8 mouse cellular contexts compared by ENCODE assay signal in genomic region chr7:82868309-82869230, GRCm38 (mm10). TPM values are rescaled to one million over a fixed set of nuclear protein-coding genes. Genes with fewer than 3 reads are reported as not detected.
A peak's percentile ranks its signal among the peaks of the same experiment; 100 is the strongest.
DNase-seq lines count a peak whose midpoint lies in the region; ATAC-seq and TF ChIP-seq lines count a peak whose summit lies in the region.

No protein-coding gene starts in this region.

- H3K36me3 ChIP-seq in intestine, postnatal 0 days (ENCODE audit: control insufficient read depth, insufficient read depth): no peaks in the 10 kb centered on the region; the same call in 1 of the 2 replicates
- H3K36me3 ChIP-seq in limb, embryonic 13.5 days: peaks cover 35% of the 10 kb centered on the region
- H3K36me3 ChIP-seq in midbrain, postnatal 0 days (ENCODE audit: insufficient read depth, low read length): peaks cover 14% of the 10 kb centered on the region
- no peaks in the 10 kb centered on the region for H3K36me3 ChIP-seq in stomach, postnatal 0 days (ENCODE audit: control insufficient read depth, insufficient read depth, low read length)

- peak; percentile 67 for DNase-seq in layer of hippocampus, adult 11-12 months (ENCODE audit: low spot score)
- no peak for DNase-seq in layer of hippocampus, adult 9-10 months (ENCODE audit: low spot score)
- peak; percentile 22 to 30 for DNase-seq in cerebellum, postnatal 36 days
- DNase-seq in gastrocnemius, postnatal 4 days (ENCODE audit: low spot score in 2 of 2): peak; percentile 22 to 58
- peak; percentile 82 for DNase-seq in midbrain, postnatal 0 days (ENCODE audit: low spot score)
- DNase-seq in stomach, postnatal 0 days (ENCODE audit: low spot score): peak; percentile 30

- no peaks in the 10 kb centered on the region for H3K9me3 ChIP-seq in intestine, postnatal 0 days (ENCODE audit: control insufficient read depth)
- no peaks in the 10 kb centered on the region for H3K9me3 ChIP-seq in limb, embryonic 13.5 days
- no peaks in the 10 kb centered on the region for H3K9me3 ChIP-seq in midbrain, postnatal 0 days (ENCODE audit: low read length)
- H3K9me3 ChIP-seq in stomach, postnatal 0 days (ENCODE audit: control insufficient read depth, low read length): no peaks in the 10 kb centered on the region

- no peak for TF ChIP-seq CTCF in intestine, postnatal 0 days (IDR thresholded peaks at IDR 0.05; ENCODE audit: low read depth)
- no peak for TF ChIP-seq CTCF in midbrain, postnatal 0 days (IDR thresholded peaks at IDR 0.05)
- no peak for TF ChIP-seq CTCF in stomach, postnatal 0 days (IDR thresholded peaks at IDR 0.05; ENCODE audit: low read depth)

- peaks cover 5% of the 10 kb centered on the region; the same call in 1 of the 2 replicates for H3K27me3 ChIP-seq in intestine, postnatal 0 days (replicated peaks; ENCODE audit: control insufficient read depth, insufficient read depth, low read length)
- H3K27me3 ChIP-seq in limb, embryonic 13.5 days: no peaks in the 10 kb centered on the region
- H3K27me3 ChIP-seq in midbrain, postnatal 0 days (ENCODE audit: insufficient read depth, low read length): no peaks in the 10 kb centered on the region
- no peaks in the 10 kb centered on the region for H3K27me3 ChIP-seq in stomach, postnatal 0 days (ENCODE audit: control insufficient read depth, insufficient read depth, low read length)

- H3K4me2 ChIP-seq in intestine, postnatal 0 days (replicated peaks; ENCODE audit: low read depth): peak overlapping the region; percentile 96
- peak overlapping the region; percentile 90 for H3K4me2 ChIP-seq in limb, embryonic 13.5 days (replicated peaks)
- peak overlapping the region; percentile 95 for H3K4me2 ChIP-seq in midbrain, postnatal 0 days (ENCODE audit: low read depth, low read length, poor library complexity, severe bottlenecking)
- peak overlapping the region; percentile 72 for H3K4me2 ChIP-seq in stomach, postnatal 0 days (replicated peaks; ENCODE audit: low read depth)

- H3K9ac ChIP-seq in intestine, postnatal 0 days (ENCODE audit: low read depth, low read length): peak overlapping the region; percentile 79
- H3K9ac ChIP-seq in limb, embryonic 13.5 days: peak overlapping the region; percentile 100
- peak overlapping the region; percentile 99 for H3K9ac ChIP-seq in midbrain, postnatal 0 days (replicated peaks; ENCODE audit: low read length, poor library complexity, severe bottlenecking)
- H3K9ac ChIP-seq in stomach, postnatal 0 days (ENCODE audit: low read length): peak overlapping the region; percentile 77

- no peak for ATAC-seq in intestine, postnatal 0 days
- no peak for ATAC-seq in limb, embryonic 13.5 days (ENCODE audit: low FRiP score, low read depth)
- ATAC-seq in midbrain, postnatal 0 days (ENCODE audit: low FRiP score): no peak
- ATAC-seq in stomach, postnatal 0 days (ENCODE audit: low FRiP score, low TSS enrichment): no peak

- peak overlapping the region; percentile 41 for H3K27ac ChIP-seq in intestine, postnatal 0 days (ENCODE audit: low read depth, low read length)
- H3K27ac ChIP-seq in limb, embryonic 13.5 days: peak overlapping the region; percentile 100
- peak overlapping the region; percentile 97 for H3K27ac ChIP-seq in midbrain, postnatal 0 days (ENCODE audit: low read depth, low read length)
- peak overlapping the region; percentile 95 for H3K27ac ChIP-seq in stomach, postnatal 0 days (replicated peaks)

- no peak for TF ChIP-seq EP300 in stomach, postnatal 0 days (optimal IDR thresholded peaks at IDR 0.05)

- 3% methylated on average over 56 of the region's 56 CpGs for WGBS in intestine, postnatal 0 days
- WGBS in limb, embryonic 13.5 days: under 1% methylated on average over 56 of the region's 56 CpGs
- under 1% methylated on average over 56 of the region's 56 CpGs for WGBS in midbrain, postnatal 0 days
- WGBS in stomach, postnatal 0 days: 3% methylated on average over 56 of the region's 56 CpGs

- 0 out of 2 replicates have a peak, but pooled peaks cover 5% of the 10 kb centered on the region for H3K4me1 ChIP-seq in intestine, postnatal 0 days (replicated peaks; ENCODE audit: control insufficient read depth, insufficient read depth, low read length)
- H3K4me1 ChIP-seq in limb, embryonic 13.5 days: peaks cover 25% of the 10 kb centered on the region
- peaks cover 9% of the 10 kb centered on the region for H3K4me1 ChIP-seq in midbrain, postnatal 0 days (ENCODE audit: insufficient read depth, low read length)
- H3K4me1 ChIP-seq in stomach, postnatal 0 days (replicated peaks; ENCODE audit: control insufficient read depth, insufficient read depth): peaks cover 9% of the 10 kb centered on the region; the same call in 1 of the 2 replicates

- peak overlapping the region; percentile 76 for H3K4me3 ChIP-seq in intestine, postnatal 0 days (ENCODE audit: low read depth, low read length)
- peak overlapping the region; percentile 95 for H3K4me3 ChIP-seq in limb, embryonic 13.5 days
- H3K4me3 ChIP-seq in midbrain, postnatal 0 days (ENCODE audit: low read depth, low read length): peak overlapping the region; percentile 64
- peak overlapping the region; percentile 74 for H3K4me3 ChIP-seq in stomach, postnatal 0 days (ENCODE audit: low read depth, low read length)

RNA-seq across cellular contexts. Expression of gene Mex3b, which starts 1.4 kb away (rescaled TPM):
- 10 to 100 TPM; 15.6 to 15.7 TPM for total RNA-seq in gastrocnemius, postnatal 4 days (2021)
- polyA plus RNA-seq in intestine, postnatal 0 days (2015; fragmentation: Nextera tagmentation; extraction: Ambion mirVana): 2.3 and 2.8 TPM in 2 replicates
- polyA plus RNA-seq in limb, embryonic 13.5 days (2015; fragmentation: Nextera tagmentation; extraction: Ambion mirVana): 35.6 and 36.4 TPM in 2 replicates
- 101 and 105 TPM in 2 replicates for total RNA-seq in midbrain, postnatal 0 days (2014; rRNA removed)
- polyA plus RNA-seq in midbrain, postnatal 0 days (2015; fragmentation: Nextera tagmentation; extraction: Ambion mirVana): 14.5 and 17.1 TPM in 2 replicates
- 2.3 and 2.8 TPM in 2 replicates for polyA plus RNA-seq in stomach, postnatal 0 days (2015; fragmentation: Nextera tagmentation; extraction: Ambion mirVana)

Comparison
In these comparisons a context has a peak if more than half of its experiments do, and no peak if none do; other contexts are left out.
1. H3K27ac ChIP-seq: peak in every context shown above with its lines; median percentile 100 in limb, embryonic 13.5 days; 97 in midbrain, postnatal 0 days; 95 in stomach, postnatal 0 days; 41 in intestine, postnatal 0 days.